Mouse (Mus musculus): ENCODE results near the gene Cers2. TPM values are rescaled to one million over a fixed set of nuclear protein-coding genes. Genes with fewer than 3 reads are reported as not detected.

Gene Cers2
- total and polyA plus RNA-seq, 2 experiments from 2014 or later: 89.4 to 108 TPM

DNA sequence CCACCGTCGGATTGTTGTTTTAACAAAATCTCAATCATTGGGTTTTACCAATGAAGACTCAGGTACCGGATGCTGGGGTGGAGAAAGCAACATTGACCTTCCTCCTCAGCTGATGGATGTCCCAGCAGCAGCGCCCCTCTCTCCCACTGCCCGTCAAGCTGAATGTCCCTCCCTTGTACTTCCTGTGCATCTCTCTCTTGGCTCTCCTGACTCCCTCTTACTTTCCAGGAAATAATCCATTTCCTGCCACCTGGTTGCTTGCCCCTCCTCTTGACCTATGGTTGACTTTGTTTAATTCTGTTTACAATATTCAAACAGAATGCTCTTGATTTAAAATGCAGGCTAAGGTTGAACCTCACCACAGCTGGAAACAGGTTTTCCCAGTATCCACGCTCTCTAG is 24.4 kb upstream of the Cers2 start:
- H3K9me3 ChIP-seq (replicated peaks; ENCODE audit: control insufficient read depth, low read length): no peaks in the 10 kb centered on the region
- no peaks in the 10 kb centered on the region for H3K27me3 ChIP-seq (ENCODE audit: control insufficient read depth, insufficient read depth, low read length)
- WGBS: 71% methylated on average over 6 of the region's 6 CpGs
- no peak overlapping the region for H3K27ac ChIP-seq (ENCODE audit: low read depth)
- no peak overlapping the region for H3K4me2 ChIP-seq (ENCODE audit: low read depth, low read length)
- TF ChIP-seq CTCF (IDR thresholded peaks at IDR 0.05; ENCODE audit: low read depth): no peak
- TF ChIP-seq EP300 (IDR thresholded peaks at IDR 0.05; ENCODE audit: low read depth): no peak
- H3K9ac ChIP-seq (replicated peaks; ENCODE audit: low read depth, low read length): no peak overlapping the region
- peaks cover 60% of the 10 kb centered on the region for H3K36me3 ChIP-seq (replicated peaks; ENCODE audit: control insufficient read depth, insufficient read depth, low read length)
- no peaks in the 10 kb centered on the region for H3K4me1 ChIP-seq (ENCODE audit: control insufficient read depth, insufficient read depth)
- DNase-seq (ENCODE audit: low spot score) (no peak), ATAC-seq (ENCODE audit: insufficient read depth, low read depth) (no peak)
- H3K4me3 ChIP-seq (ENCODE audit: low read depth, low read length): no peak overlapping the region

DNA sequence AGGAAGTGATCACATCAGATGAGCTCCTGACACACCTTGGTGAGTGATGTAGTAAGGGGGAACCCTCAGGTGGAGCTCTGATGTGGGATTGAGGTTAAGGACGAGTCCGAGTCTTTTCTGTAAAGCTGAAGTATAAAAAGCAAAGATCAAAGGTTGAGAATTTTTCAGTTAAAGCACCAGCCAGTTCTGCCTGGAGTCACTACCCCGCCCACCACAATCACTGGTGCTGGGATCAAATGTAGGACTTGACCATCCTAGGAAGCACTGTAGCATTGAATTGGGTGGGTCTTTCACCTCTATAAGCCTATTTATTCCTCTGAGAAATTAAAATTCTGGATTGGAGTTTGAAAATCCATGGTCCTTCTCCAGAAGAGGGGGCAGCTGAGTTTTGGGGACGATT is 23.6 kb upstream of the Cers2 start:
- Histone ChIP-seq H3K27me3 (ENCODE audit: control insufficient read depth, insufficient read depth, low read length) (no peaks in the 10 kb centered on the region), H3K9ac (replicated peaks; ENCODE audit: low read depth, low read length) (no peak overlapping the region), H3K4me1 (ENCODE audit: control insufficient read depth, insufficient read depth) (no peaks in the 10 kb centered on the region), H3K4me2 (ENCODE audit: low read depth, low read length) (no peak overlapping the region), H3K27ac (ENCODE audit: low read depth) (no peak overlapping the region), H3K36me3 (replicated peaks; ENCODE audit: control insufficient read depth, insufficient read depth, low read length) (peaks cover 63% of the 10 kb centered on the region), H3K9me3 (replicated peaks; ENCODE audit: control insufficient read depth, low read length) (no peaks in the 10 kb centered on the region), H3K4me3 (ENCODE audit: low read depth, low read length) (no peak overlapping the region)
- 84% methylated on average over 4 of the region's 4 CpGs for WGBS
- DNase-seq (ENCODE audit: low spot score) (no peak), ATAC-seq (ENCODE audit: insufficient read depth, low read depth) (no peak)
- TF ChIP-seq CTCF (IDR thresholded peaks at IDR 0.05; ENCODE audit: low read depth): no peak
- TF ChIP-seq EP300 (IDR thresholded peaks at IDR 0.05; ENCODE audit: low read depth): no peak

DNA sequence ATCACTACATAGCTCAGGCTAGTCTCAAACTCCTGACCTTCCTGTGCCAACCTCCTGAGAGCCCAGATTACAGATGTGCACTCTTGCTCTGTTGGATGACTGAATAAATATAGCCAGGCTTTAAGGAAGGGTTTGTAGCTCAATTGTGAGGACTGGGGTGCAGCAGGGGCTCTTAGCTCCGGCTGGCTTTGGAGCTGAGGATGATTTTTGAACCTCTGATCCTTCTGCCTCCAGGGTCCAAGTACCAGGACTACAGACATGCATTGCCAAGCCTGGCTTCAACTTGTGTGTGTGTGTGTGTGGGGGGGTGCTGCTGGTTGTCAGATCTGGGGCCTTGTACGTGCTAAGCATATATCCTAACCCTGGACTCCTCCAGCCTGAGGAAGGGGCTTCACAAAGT is 21.7 kb upstream of the Cers2 start:
- Histone ChIP-seq H3K4me1 (ENCODE audit: control insufficient read depth, insufficient read depth) (no peaks in the 10 kb centered on the region), H3K9me3 (replicated peaks; ENCODE audit: control insufficient read depth, low read length) (no peaks in the 10 kb centered on the region), H3K9ac (replicated peaks; ENCODE audit: low read depth, low read length) (no peak overlapping the region), H3K4me3 (ENCODE audit: low read depth, low read length) (no peak overlapping the region), H3K27me3 (ENCODE audit: control insufficient read depth, insufficient read depth, low read length) (no peaks in the 10 kb centered on the region), H3K4me2 (ENCODE audit: low read depth, low read length) (no peak overlapping the region), H3K36me3 (replicated peaks; ENCODE audit: control insufficient read depth, insufficient read depth, low read length) (peaks cover 56% of the 10 kb centered on the region), H3K27ac (ENCODE audit: low read depth) (no peak overlapping the region)
- 93% methylated on average over 2 of the region's 2 CpGs for WGBS
- ATAC-seq (ENCODE audit: insufficient read depth, low read depth) (no peak), DNase-seq (ENCODE audit: low spot score) (no peak)
- no peak for TF ChIP-seq CTCF (IDR thresholded peaks at IDR 0.05; ENCODE audit: low read depth)
- no peak for TF ChIP-seq EP300 (IDR thresholded peaks at IDR 0.05; ENCODE audit: low read depth)

DNA sequence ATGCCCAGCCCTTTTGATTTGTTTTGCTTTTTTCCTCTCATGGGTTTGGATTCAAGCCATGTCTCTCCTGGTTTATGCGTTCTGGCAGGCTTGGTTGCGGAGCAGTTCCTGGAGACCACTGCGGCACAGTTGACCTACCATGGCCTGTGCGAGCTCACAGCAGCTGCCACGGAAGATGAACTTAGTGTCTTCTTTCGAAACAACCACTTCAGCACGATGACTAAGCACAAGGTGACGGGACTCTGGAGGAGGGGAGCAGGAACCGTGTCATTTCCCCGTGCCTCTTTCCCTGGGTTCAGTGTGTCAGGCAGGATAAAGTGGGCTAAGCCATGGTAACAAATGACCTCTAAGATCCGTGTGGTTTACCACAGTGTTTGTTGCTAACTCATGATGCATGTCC is 21.1 kb upstream of the Cers2 start:
- ATAC-seq (ENCODE audit: insufficient read depth, low read depth): no peak
- DNase-seq (ENCODE audit: low spot score): no peak
- Histone ChIP-seq H3K27ac (ENCODE audit: low read depth) (no peak overlapping the region), H3K4me3 (ENCODE audit: low read depth, low read length) (no peak overlapping the region), H3K36me3 (replicated peaks; ENCODE audit: control insufficient read depth, insufficient read depth, low read length) (peaks cover 50% of the 10 kb centered on the region), H3K27me3 (ENCODE audit: control insufficient read depth, insufficient read depth, low read length) (no peaks in the 10 kb centered on the region), H3K9ac (replicated peaks; ENCODE audit: low read depth, low read length) (0 out of 2 replicates have a peak overlapping the region, but pooled peaks have one; percentile 19), H3K9me3 (replicated peaks; ENCODE audit: control insufficient read depth, low read length) (no peaks in the 10 kb centered on the region), H3K4me1 (ENCODE audit: control insufficient read depth, insufficient read depth) (no peaks in the 10 kb centered on the region), H3K4me2 (ENCODE audit: low read depth, low read length) (no peak overlapping the region)
- no peak for TF ChIP-seq CTCF (IDR thresholded peaks at IDR 0.05; ENCODE audit: low read depth)
- no peak for TF ChIP-seq EP300 (IDR thresholded peaks at IDR 0.05; ENCODE audit: low read depth)
- 62% methylated on average over 11 of the region's 11 CpGs for WGBS

DNA sequence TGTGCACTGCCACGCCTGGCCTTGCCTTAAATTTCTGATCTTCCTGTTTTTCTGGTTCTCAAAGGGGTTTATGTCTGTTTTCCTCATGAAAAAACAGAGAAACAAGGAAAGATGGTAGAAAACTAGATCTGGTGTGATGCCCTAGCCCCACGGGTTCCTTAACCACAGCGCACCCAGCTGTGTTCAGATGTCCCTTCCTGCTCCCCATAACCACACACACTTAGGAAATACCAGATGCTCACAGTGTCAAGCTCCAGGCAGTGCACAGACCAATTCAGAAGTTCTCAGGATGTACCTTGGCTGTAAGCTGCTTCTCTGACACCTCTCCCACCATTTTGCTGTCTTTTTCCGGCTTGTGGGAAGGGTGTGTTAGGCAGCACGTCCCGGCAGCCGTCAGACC is 20.3 kb upstream of the Cers2 start:
- H3K9ac ChIP-seq (replicated peaks; ENCODE audit: low read depth, low read length): no peak overlapping the region
- ATAC-seq (ENCODE audit: insufficient read depth, low read depth) (no peak), DNase-seq (ENCODE audit: low spot score) (no peak)
- TF ChIP-seq EP300 (IDR thresholded peaks at IDR 0.05; ENCODE audit: low read depth): no peak
- TF ChIP-seq CTCF (IDR thresholded peaks at IDR 0.05; ENCODE audit: low read depth): no peak
- H3K4me1 ChIP-seq (ENCODE audit: control insufficient read depth, insufficient read depth): no peaks in the 10 kb centered on the region
- no peaks in the 10 kb centered on the region for H3K9me3 ChIP-seq (replicated peaks; ENCODE audit: control insufficient read depth, low read length)
- no peak overlapping the region for H3K27ac ChIP-seq (ENCODE audit: low read depth)
- H3K27me3 ChIP-seq (ENCODE audit: control insufficient read depth, insufficient read depth, low read length): no peaks in the 10 kb centered on the region
- H3K4me3 ChIP-seq (ENCODE audit: low read depth, low read length): no peak overlapping the region
- WGBS: 87% methylated on average over 7 of the region's 7 CpGs
- peaks cover 48% of the 10 kb centered on the region for H3K36me3 ChIP-seq (replicated peaks; ENCODE audit: control insufficient read depth, insufficient read depth, low read length)
- H3K4me2 ChIP-seq (ENCODE audit: low read depth, low read length): no peak overlapping the region

DNA sequence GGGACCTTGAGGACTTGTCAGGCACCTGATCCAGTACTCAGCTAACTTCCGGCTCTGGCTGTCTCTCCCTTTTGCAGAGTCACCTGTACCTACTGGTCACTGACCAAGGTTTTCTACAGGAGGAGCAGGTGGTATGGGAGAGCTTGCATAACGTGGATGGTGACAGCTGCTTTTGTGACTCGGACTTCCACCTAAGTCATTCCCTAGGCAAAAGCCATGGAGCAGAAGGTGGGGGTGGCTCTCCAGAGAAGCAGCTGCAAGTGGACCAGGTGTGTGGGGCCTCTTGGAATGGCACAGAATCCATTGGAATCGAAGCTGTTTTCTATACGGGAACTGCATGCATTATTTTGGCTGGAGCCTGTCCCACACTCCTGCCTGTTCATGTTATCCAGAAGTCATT is 19.9 kb upstream of the Cers2 start:
- Histone ChIP-seq H3K9me3 (replicated peaks; ENCODE audit: control insufficient read depth, low read length) (no peaks in the 10 kb centered on the region), H3K4me3 (ENCODE audit: low read depth, low read length) (no peak overlapping the region), H3K36me3 (replicated peaks; ENCODE audit: control insufficient read depth, insufficient read depth, low read length) (peaks cover 48% of the 10 kb centered on the region), H3K4me1 (ENCODE audit: control insufficient read depth, insufficient read depth) (no peaks in the 10 kb centered on the region), H3K4me2 (ENCODE audit: low read depth, low read length) (no peak overlapping the region), H3K27me3 (ENCODE audit: control insufficient read depth, insufficient read depth, low read length) (no peaks in the 10 kb centered on the region), H3K9ac (replicated peaks; ENCODE audit: low read depth, low read length) (no peak overlapping the region), H3K27ac (ENCODE audit: low read depth) (no peak overlapping the region)
- no peak for DNase-seq (ENCODE audit: low spot score)
- no peak for ATAC-seq (ENCODE audit: insufficient read depth, low read depth)
- WGBS: 79% methylated on average over 5 of the region's 5 CpGs
- TF ChIP-seq EP300 (IDR thresholded peaks at IDR 0.05; ENCODE audit: low read depth) (no peak), CTCF (IDR thresholded peaks at IDR 0.05; ENCODE audit: low read depth) (no peak)
